Mouse (Mus musculus) hindbrain, embryonic 11.5 days (tissue): ENCODE measurements around the gene 1190007I07Rik. TPM values are rescaled to one million over a fixed set of nuclear protein-coding genes. Genes with fewer than 3 reads are reported as not detected.

Experiments
- ATAC-seq: fragments of 200-750 bp; cut with Nextera tagmentation; 2 replicates; pipeline ENCODE4 v1.8.0; 2017; ENCODE audit warnings: mild to moderate bottlenecking, moderate TSS enrichment, moderate library complexity; ENCODE audit not compliant: low FRiP score
- DNase-seq: peaks from one replicate; pipeline ENCODE4 v3.0.0-alpha.2; 2015; ENCODE audit warnings: low spot score
- H3K27ac ChIP-seq: fragments of 300-500 bp; sonication (generic); 2 replicates; pipeline ENCODE4 v1.5.1; 2014; ENCODE audit warnings: mild to moderate bottlenecking, low read depth, low read length
- H3K27me3 ChIP-seq: fragments of 300-500 bp; sonication (generic); 2 replicates; pipeline ENCODE4 v1.6.1; 2014; ENCODE audit warnings: mild to moderate bottlenecking, low read length, moderate library complexity, mixed read lengths; ENCODE audit not compliant: control insufficient read depth, insufficient read depth
- H3K36me3 ChIP-seq: fragments of 300-500 bp; sonication (generic); 2 replicates; pipeline ENCODE4 v1.6.1; 2014; ENCODE audit warnings: mild to moderate bottlenecking, low read length, moderate library complexity, mixed read lengths; ENCODE audit not compliant: control insufficient read depth, insufficient read depth
- H3K4me1 ChIP-seq: fragments of 300-500 bp; sonication (generic); replicated peaks from 2 replicates; pipeline ENCODE4 v1.6.1; 2014; ENCODE audit warnings: low read length, mixed read lengths; ENCODE audit not compliant: control insufficient read depth, insufficient read depth
- H3K4me2 ChIP-seq: fragments of 300-500 bp; sonication (generic); replicated peaks from 2 replicates; pipeline ENCODE4 v1.6.1; 2014; ENCODE audit warnings: mild to moderate bottlenecking, low read depth, low read length
- H3K4me3 ChIP-seq: fragments of 300-500 bp; sonication (generic); 2 replicates; pipeline ENCODE4 v1.5.1; 2014; ENCODE audit warnings: low read depth, low read length
- H3K9ac ChIP-seq: fragments of 300-500 bp; sonication (generic); 2 replicates; pipeline ENCODE4 v1.6.1; 2014; ENCODE audit warnings: low read depth, low read length
- H3K9me3 ChIP-seq: fragments of 300-500 bp; sonication (generic); 2 replicates; pipeline ENCODE4 v1.6.1; 2016; ENCODE audit warnings: low read length; ENCODE audit not compliant: control insufficient read depth
- WGBS: fragments of 180-500 bp; shearing (Covaris S2); extraction: QIAGEN DNeasy Blood & Tissue Kit; methylation state at CpG from one replicate; pipeline ENCODE4 v1.1.7; 2014; 5-methylcytosine and 5-hydroxymethylcytosine counted together
- polyA plus RNA-seq: library from polyadenylated mRNA; unstranded; fragments of >200 nt; fragmentation: Nextera tagmentation; extraction: Ambion mirVana; gene quantifications from 2 replicates; pipeline ENCODE4 v1.2.1, GENCODE M21; 2014

Gene 1190007I07Rik
- 33.5 and 33.7 TPM in 2 replicates for polyA plus RNA-seq

DNA sequence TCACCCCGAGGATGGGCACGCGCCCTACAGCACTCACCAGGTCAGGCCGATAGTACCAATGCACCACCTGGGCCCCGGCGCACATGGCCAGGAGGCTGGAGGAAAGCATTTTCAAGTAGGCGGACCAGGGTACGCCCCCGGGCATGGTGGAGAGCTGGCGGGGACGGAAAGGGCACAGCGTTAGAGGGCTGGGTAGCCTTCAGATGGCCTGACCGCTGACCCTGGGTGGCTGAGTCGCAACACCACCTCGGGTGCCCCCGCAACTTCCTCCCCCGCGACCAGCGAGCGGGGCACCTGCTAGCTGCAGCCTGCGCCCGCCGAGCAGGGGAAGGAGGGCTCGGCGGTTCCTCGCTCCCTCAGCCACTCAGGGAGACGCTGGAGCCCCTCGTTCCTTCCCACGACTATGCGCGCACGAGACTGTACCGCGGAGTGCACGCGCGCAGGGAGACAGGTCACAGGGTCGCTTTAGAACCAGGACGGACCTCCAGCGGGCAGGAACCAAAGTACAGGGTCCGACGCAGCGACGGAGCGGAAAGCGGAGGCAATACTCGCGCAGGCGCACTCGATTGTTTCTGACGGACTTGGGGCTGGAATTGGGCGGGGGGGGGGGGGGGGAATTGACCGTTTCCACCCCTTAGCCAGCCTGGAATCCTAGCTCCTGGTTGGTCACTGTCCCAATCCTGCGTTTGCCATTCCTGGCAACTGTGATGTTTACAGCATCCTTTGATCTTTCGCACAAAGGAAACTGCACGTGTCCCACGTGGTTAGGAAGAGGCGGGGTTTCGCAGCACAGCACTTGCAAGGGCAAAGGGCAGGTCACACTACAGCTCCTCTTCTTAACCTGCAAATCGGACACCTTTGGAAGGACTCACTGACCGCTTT is at the start of gene 1190007I07Rik:
Gene 1190007I07Rik (minus strand): TSS at position 558 of the 882 bp plus-strand sequence.
- DNase-seq (peak; percentile 96), ATAC-seq (peak; percentile 93)
- Histone ChIP-seq H3K9ac (peak within 1 kb of the TSS; percentile 79), H3K36me3 (no peaks in the 10 kb centered on the region), H3K4me1 (no peaks in the 10 kb centered on the region), H3K27ac (peak within 1 kb of the TSS; percentile 69), H3K4me2 (peak within 1 kb of the TSS; percentile 47), H3K9me3 (no peaks in the 10 kb centered on the region), H3K27me3 (no peaks in the 10 kb centered on the region), H3K4me3 (peak within 1 kb of the TSS; percentile 64)
- WGBS: under 1% methylated on average over 50 of the region's 61 CpGs

GRCm38 (mm10) chr10:82670205-82670604 is 47.2 kb upstream of the 1190007I07Rik start:
- no peak for DNase-seq
- no peak overlapping the region for H3K4me3 ChIP-seq
- 76% methylated on average over 6 of the region's 6 CpGs for WGBS
- H3K36me3 ChIP-seq: no peaks in the 10 kb centered on the region
- no peaks in the 10 kb centered on the region for H3K27me3 ChIP-seq
- H3K9ac ChIP-seq: no peak overlapping the region
- no peak for ATAC-seq
- H3K27ac ChIP-seq: no peak overlapping the region
- no peaks in the 10 kb centered on the region for H3K9me3 ChIP-seq
- H3K4me1 ChIP-seq: 0 out of 2 replicates have a peak, but pooled peaks cover 2% of the 10 kb centered on the region
- H3K4me2 ChIP-seq: no peak overlapping the region

DNA sequence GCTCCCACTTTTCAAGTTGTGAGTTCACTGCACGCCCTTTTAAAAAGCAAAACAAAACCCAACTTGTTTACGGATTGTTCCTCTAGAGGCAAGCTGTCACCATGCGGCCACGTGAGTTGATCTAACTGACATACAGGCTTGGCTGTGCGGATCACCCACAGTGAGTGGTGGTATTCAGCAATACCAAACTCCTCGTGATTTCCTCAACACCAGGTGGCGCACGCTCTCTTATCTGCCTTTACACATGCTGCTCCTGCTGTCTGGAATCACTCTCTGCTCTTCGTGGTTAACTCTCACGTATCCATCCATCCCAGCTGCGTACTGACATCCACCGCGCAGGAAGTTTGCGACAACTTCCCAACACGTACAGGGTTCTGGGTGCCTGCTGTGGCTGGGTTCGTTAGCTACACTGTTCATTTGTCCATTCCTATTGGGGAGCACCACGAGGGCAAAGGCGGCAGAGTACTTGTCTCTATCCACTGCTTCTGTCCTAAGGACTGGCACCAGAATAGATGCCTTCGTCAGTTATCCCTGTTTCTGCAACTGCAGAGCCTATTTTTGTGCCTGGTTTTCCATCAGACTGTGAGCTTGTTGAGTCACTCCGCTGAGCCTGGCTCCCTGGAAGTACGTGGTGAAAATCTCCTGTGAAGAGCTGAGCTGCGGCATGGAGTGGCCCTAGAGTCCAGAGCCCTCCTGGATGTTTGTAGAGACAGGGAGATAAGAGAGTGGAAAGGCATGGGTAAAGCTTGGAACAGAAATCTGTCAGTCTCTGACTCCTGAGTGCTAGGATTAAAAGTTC is 43.6 kb upstream of the 1190007I07Rik start:
- Histone ChIP-seq H3K36me3 (no peaks in the 10 kb centered on the region), H3K9ac (no peak overlapping the region), H3K4me3 (no peak overlapping the region), H3K9me3 (no peaks in the 10 kb centered on the region), H3K27ac (no peak overlapping the region), H3K27me3 (no peaks in the 10 kb centered on the region), H3K4me1 (0 out of 2 replicates have a peak, but pooled peaks cover 2% of the 10 kb centered on the region), H3K4me2 (no peak overlapping the region; the same call in 1 of the 2 replicates)
- ATAC-seq: peak; percentile 87
- DNase-seq: peak; percentile 89
- 28% methylated on average over 22 of the region's 22 CpGs for WGBS

DNA sequence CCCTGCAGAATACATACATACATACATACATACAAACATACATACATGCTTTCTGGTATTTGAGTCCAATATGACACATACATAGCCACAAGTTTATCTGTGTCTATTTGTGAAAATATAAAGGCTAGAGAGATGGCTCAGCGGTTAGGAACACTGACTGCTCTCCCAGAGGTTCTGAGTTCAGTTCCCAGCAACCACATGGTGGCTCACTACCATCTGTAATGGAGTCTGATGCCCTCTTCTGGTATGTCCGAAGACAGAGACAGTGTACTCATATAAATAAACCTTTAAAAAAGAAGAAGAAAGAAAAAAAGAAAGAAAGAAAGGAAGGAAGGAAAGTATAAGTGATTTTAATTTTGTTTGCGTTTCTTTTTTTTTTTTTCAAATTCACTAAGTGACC is 42.9 kb upstream of the 1190007I07Rik start:
- ATAC-seq: no peak
- WGBS: 61% methylated on average over 3 of the region's 3 CpGs
- Histone ChIP-seq H3K4me3 (no peak overlapping the region), H3K4me1 (0 out of 2 replicates have a peak, but pooled peaks cover 2% of the 10 kb centered on the region), H3K4me2 (no peak overlapping the region), H3K9me3 (no peaks in the 10 kb centered on the region), H3K27ac (no peak overlapping the region), H3K36me3 (no peaks in the 10 kb centered on the region), H3K9ac (no peak overlapping the region), H3K27me3 (no peaks in the 10 kb centered on the region)
- DNase-seq: no peak

DNA sequence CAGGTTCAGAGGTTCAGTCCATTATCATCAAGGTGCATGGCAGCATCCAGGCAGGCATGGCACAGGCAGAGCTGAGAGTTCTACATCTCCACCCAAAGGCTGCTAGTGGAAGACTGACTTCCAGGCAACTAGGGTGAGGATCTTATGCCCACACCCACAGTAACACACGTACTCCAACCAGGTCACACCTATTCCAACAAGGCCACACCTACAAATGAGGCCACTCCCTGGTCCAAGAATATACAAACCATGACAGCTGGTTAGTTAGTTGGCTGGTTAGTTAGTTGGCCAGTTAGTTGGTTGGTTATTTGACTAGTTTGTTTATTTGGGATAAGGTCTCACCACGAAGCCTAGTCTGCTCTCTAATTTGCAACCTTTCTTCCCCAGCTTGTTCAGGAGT is 40.3 kb upstream of the 1190007I07Rik start:
- WGBS: 69% methylated on average over 2 of the region's 2 CpGs
- Histone ChIP-seq H3K27me3 (no peaks in the 10 kb centered on the region), H3K4me1 (0 out of 2 replicates have a peak, but pooled peaks cover 2% of the 10 kb centered on the region), H3K9ac (no peak overlapping the region), H3K9me3 (no peaks in the 10 kb centered on the region), H3K4me3 (no peak overlapping the region), H3K4me2 (no peak overlapping the region), H3K36me3 (no peaks in the 10 kb centered on the region), H3K27ac (no peak overlapping the region)
- DNase-seq: no peak
- no peak for ATAC-seq

DNA sequence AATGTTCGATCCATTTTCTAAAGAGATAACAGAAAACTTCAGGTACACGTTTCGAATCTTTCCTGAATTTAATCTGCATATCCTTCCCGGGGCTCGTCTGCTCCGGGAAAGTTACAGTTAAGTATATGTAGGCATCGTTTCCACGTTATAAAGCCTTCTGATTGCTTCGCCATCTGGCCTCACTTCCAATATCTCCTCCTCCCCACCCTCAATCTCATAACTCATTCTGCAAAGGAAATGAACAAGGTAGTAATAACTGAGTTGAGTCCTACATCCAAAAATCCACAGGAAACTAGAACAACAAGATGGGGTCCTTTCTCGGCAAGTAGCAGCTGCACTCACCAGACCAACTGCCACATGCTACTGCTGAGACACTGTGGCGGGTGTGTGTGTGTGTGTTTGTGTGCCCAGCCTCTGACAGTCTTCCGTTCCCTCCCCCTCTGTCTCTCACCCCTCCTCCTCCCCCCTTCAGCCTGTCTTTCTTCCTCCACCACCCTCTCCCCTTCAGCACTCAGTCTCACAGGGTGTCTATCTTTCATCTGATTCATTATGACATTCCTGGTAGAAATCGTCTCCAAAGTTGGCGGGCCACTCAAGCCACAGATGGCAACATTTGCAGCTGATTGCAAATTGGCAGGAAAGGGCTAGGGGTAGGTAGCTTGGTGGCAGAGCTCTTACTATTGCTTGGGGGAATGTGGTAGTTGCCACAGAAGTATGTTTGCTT is 39.4 kb upstream of the 1190007I07Rik start:
- DNase-seq: no peak
- 0 out of 2 replicates have a peak, but pooled peaks cover 2% of the 10 kb centered on the region for H3K4me1 ChIP-seq
- no peak overlapping the region for H3K4me3 ChIP-seq
- WGBS: 85% methylated on average over 14 of the region's 14 CpGs
- H3K9me3 ChIP-seq: no peaks in the 10 kb centered on the region
- H3K36me3 ChIP-seq: no peaks in the 10 kb centered on the region
- no peak for ATAC-seq
- no peak overlapping the region for H3K9ac ChIP-seq
- H3K4me2 ChIP-seq: no peak overlapping the region
- H3K27ac ChIP-seq: no peak overlapping the region
- H3K27me3 ChIP-seq: no peaks in the 10 kb centered on the region

- ATAC-seq: no peak
- no peak overlapping the region for H3K9ac ChIP-seq
- H3K27me3 ChIP-seq: no peaks in the 10 kb centered on the region
- no peak overlapping the region for H3K4me2 ChIP-seq
- H3K27ac ChIP-seq: no peak overlapping the region
- H3K9me3 ChIP-seq: no peaks in the 10 kb centered on the region
- no peak overlapping the region for H3K4me3 ChIP-seq
- 88% methylated on average over 8 of the region's 8 CpGs for WGBS
- no peak for DNase-seq
- H3K36me3 ChIP-seq: no peaks in the 10 kb centered on the region
- H3K4me1 ChIP-seq: 0 out of 2 replicates have a peak, but pooled peaks cover 2% of the 10 kb centered on the region
These were observed 38.8 kb upstream of the 1190007I07Rik start for GRCm38 (mm10) chr10:82661820-82662219.

GRCm38 (mm10) chr10:82654581-82654980 is 31.6 kb upstream of the 1190007I07Rik start:
- WGBS: 80% methylated on average over 3 of the region's 3 CpGs
- Histone ChIP-seq H3K27me3 (no peaks in the 10 kb centered on the region), H3K4me1 (no peaks in the 10 kb centered on the region), H3K36me3 (no peaks in the 10 kb centered on the region), H3K4me3 (no peak overlapping the region), H3K4me2 (no peak overlapping the region), H3K27ac (no peak overlapping the region), H3K9ac (no peak overlapping the region), H3K9me3 (no peaks in the 10 kb centered on the region)
- DNase-seq (no peak), ATAC-seq (no peak)
